Mouse (Mus musculus): Measurements from ENCODE around the gene Rsg1.

- TF ChIP-seq POLR2A (IDR thresholded peaks at IDR 0.05; ENCODE audit: control insufficient read depth, low read depth, low read length) (no peak), CTCF (IDR thresholded peaks at IDR 0.05; ENCODE audit: control insufficient read depth, insufficient read depth, insufficient replicate concordance, low read depth, low read length) (no peak)
Observed at GRCm38 (mm10) chr4:141242651-141243241, 29.0 kb downstream of the Rsg1 start.
